Mouse (Mus musculus) forebrain, embryonic 10.5 days (tissue): ENCODE measurements at regions not wholly inside any gene's neighbourhood (a gene's known extent, or its start where the extent isn't known, plus 50 kb on each side); places are given as distances from the start of the nearest gene placed in this dataset.

ENCODE experiments used
- DNase-seq: peaks from one replicate; pipeline ENCODE4 v3.0.0-alpha.2; 2017; ENCODE audit warnings: low spot score; ENCODE audit errors: extremely low spot score
- H3K27ac ChIP-seq: fragments of 300-500 bp; sonication (generic); 2 replicates; pipeline ENCODE4 v1.5.1; 2016; ENCODE audit warnings: mild to moderate bottlenecking
- H3K27me3 ChIP-seq: fragments of 300-500 bp; sonication (generic); 2 replicates; pipeline ENCODE4 v1.6.1; 2016; ENCODE audit warnings: mild to moderate bottlenecking; ENCODE audit not compliant: poor library complexity, severe bottlenecking
- H3K36me3 ChIP-seq: fragments of 300-500 bp; sonication (generic); replicated peaks from 2 replicates; pipeline ENCODE4 v1.6.1; 2016; ENCODE audit warnings: mild to moderate bottlenecking, moderate library complexity
- H3K4me1 ChIP-seq: fragments of 300-500 bp; sonication (generic); 2 replicates; pipeline ENCODE4 v1.6.1; 2016
- H3K4me3 ChIP-seq: fragments of 300-500 bp; sonication (generic); 2 replicates; pipeline ENCODE4 v1.5.1; 2016; ENCODE audit warnings: mild to moderate bottlenecking, moderate library complexity
- H3K9me3 ChIP-seq: fragments of 300-500 bp; sonication (generic); 2 replicates; pipeline ENCODE4 v1.6.1; 2016; ENCODE audit warnings: mild to moderate bottlenecking, moderate library complexity
- WGBS: fragments of 180-500 bp; shearing (Covaris S2); methylation state at CpG from one replicate; pipeline ENCODE4 v1.1.7; 2016; 5-methylcytosine and 5-hydroxymethylcytosine counted together

DNA sequence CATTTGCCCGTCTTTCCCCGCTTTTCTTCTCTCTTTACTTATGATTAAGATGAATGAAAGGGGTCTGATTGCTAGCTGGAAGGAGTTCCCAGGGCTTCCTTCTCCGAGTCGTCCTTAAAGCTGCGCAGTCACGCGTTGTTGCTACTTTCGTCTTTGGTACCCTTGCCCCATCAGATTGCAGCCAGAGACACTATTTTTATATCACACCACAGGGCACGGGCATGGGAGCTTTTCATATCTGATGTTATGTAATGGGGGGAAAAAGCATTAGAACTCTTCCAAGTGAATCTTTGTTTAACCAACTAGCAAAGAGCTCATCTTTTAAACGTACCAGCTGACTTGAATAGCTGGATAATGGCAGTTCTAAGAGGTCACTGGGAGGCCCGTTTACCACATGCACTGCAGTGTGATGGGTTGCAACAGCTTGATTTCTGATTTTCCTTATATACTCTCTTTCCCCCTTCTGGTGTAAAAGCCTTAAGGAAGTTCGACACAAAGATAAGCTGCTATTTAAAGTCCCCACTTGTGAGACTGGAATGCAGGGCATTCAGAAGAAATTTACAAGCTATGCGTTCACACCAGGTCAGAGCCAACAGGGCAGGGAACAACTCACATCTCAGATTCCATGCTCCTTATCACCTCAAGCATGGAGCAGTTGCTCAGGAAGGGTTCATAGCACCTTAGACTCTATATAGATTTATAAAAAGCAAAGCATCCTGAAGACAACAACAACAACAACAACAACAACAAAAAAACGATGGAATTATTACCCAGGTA, 55.5 kb upstream of the Prickle1 start:
- Histone ChIP-seq H3K9me3 (no peaks in the 10 kb centered on the region), H3K4me1 (peaks cover 15% of the 10 kb centered on the region), H3K27me3 (no peaks in the 10 kb centered on the region), H3K27ac (no peak overlapping the region), H3K36me3 (no peaks in the 10 kb centered on the region), H3K4me3 (no peak overlapping the region)
- no peak for DNase-seq
- WGBS = 79% methylated on average over 14 of the region's 14 CpGs

DNA sequence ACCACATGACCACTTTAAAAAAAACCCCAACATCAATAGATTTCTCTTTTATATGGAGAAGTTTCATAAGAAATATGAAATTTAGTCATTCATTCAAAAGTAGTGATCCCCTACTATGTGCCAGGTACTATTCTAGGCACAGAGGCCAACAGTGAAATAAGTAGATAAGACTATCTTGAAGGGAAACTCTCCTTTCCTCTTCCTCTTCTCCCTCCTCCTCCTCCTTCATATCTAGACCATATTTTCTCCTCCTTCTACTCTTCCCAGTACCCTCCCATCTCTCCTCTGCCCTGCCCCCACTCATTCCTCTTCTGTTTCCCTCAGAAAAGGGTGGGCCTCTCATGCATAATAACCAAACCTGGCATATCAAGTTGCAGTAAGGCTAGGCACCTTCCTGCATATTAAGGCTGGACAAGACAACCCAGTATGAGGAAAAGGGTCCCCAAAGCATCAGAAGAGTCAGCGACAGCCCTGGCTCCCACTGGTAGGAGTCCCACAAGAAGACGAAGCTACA, 54.4 kb upstream of the Prickle1 start:
- Histone ChIP-seq H3K4me1 (peaks cover 15% of the 10 kb centered on the region), H3K36me3 (no peaks in the 10 kb centered on the region), H3K27ac (no peak overlapping the region), H3K27me3 (no peaks in the 10 kb centered on the region), H3K4me3 (no peak overlapping the region), H3K9me3 (no peaks in the 10 kb centered on the region)
- 94% methylated on average over 2 of the region's 2 CpGs for WGBS
- DNase-seq = no peak

DNA sequence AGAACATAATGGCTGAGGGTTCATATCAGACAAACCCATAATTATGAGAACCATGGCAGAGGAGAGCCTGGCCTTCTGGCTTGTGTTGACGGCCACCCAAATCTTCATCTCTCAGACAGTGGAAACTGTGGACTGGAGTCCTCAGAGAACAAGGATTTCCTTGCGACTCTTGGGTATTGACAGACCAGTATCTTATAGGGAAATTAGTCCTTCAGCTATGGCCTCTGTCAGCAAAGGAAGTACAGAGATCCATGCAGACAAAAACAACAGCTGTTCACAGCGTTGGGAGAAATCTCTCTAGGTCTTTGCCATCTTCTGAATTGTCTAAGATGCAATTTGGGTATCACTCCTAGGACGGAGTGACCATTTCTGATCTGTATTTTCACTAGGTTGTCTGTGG, 53.0 kb upstream of the Prickle1 start:
- Histone ChIP-seq H3K4me1 (peaks cover 15% of the 10 kb centered on the region), H3K27me3 (no peaks in the 10 kb centered on the region), H3K27ac (no peak overlapping the region), H3K9me3 (no peaks in the 10 kb centered on the region), H3K36me3 (no peaks in the 10 kb centered on the region), H3K4me3 (no peak overlapping the region)
- 85% methylated on average over 4 of the region's 4 CpGs for WGBS
- no peak for DNase-seq

DNA sequence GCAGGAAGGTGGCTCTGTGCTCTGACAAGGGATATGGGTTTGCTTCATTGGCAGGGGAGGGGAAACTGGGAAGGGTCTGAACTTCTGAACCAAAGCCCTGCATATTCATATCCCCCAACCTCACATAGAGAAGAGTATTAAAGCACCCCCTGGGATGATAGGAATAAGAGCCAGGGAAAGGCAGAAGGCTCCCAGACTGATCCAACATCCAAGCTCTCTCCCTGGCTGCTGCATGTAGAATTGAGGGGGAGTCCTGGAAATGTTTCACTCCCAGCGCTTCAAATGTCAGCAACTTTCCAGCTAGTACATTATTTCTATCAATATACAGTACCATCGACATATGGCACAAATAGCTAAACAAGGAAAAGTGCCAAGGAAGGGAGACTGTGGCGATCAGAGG, 51.1 kb upstream of the Prickle1 start:
- 92% methylated on average over 3 of the region's 3 CpGs for WGBS

DNA sequence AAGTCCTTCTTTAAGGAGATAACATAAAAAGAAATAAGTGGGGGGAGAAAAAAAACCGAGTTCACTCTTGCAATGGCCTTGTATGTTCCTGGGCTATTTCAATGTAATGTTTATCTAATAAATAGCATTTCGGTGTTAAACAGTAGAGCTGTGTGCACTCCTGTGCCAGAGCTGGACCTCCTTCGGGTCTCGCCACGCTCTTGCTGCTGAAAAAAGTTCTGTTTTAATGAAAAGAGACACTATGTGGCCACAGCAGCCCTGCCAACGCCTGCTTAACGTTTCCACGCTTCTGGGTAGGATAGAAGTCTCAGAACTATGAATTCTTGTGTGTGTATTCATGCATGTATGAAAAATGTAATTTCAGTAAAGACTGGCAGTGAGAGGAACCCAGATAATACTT, 50.3 kb upstream of the Prickle1 start:
- 88% methylated on average over 8 of the region's 8 CpGs for WGBS
- Histone ChIP-seq H3K27me3 (no peaks in the 10 kb centered on the region), H3K4me3 (no peak overlapping the region)

More for the DNA sequence above, 51.1 kb upstream of the Prickle1 start:
- Histone ChIP-seq H3K36me3 (no peaks in the 10 kb centered on the region), H3K27me3 (no peaks in the 10 kb centered on the region), H3K9me3 (no peaks in the 10 kb centered on the region), H3K27ac (no peak overlapping the region), H3K4me1 (peaks cover 15% of the 10 kb centered on the region), H3K4me3 (no peak overlapping the region)
- DNase-seq = no peak

More for the DNA sequence above, 50.3 kb upstream of the Prickle1 start:
- no peaks in the 10 kb centered on the region for H3K9me3 ChIP-seq
- no peak for DNase-seq
- peaks cover 10% of the 10 kb centered on the region for H3K4me1 ChIP-seq
- no peak overlapping the region for H3K27ac ChIP-seq
- H3K36me3 ChIP-seq = no peaks in the 10 kb centered on the region
